Mouse (Mus musculus) gastrocnemius, postnatal 4 days (tissue): ENCODE measurements around the gene Ddah2. TPM values are rescaled to one million over a fixed set of nuclear protein-coding genes. Genes with fewer than 3 reads are reported as not detected.

Source experiments
- DNase-seq, 2 experiments: peaks; one replicate each; pipeline ENCODE4 v3.0.0; 2021 to 2022; ENCODE audit warnings: low spot score in 2 of 2, mixed read lengths in 2 of 2
- total RNA-seq, 2 experiments: library from RNA; stranded (reverse); gene quantifications; 2 replicates each; pipeline ENCODE4 v1.2.3; 2021

The Ddah2 gene
- total RNA-seq, 2 experiments from 2014 or later = 108 to 109 TPM

DNA sequence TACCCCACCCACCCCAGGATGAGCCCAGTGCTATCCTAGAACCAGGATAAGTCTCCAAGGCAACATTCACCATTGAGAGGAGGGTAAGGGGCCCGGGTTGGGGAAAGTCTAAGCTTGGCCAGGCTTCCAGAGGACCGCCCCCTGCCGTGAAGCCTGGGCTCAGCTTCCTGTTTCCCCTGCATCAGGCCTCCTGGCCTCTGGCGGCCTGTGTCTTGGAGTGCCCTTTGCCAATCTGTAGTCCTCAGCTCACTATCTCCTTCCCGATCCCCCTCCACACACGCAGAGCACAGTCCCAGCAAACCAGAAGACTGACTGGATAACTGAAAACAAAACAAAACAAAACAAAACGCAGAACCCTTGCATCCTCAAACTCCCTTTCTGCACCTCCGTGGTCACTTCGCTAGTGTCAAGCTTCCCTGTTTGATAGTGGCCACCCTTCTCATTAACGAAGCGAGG lies 9.2 kb upstream of the Ddah2 start, which contains the start of gene Clic1:
Gene Clic1 (plus strand): TSS at position 406 of the 456 bp plus-strand sequence.
- peak; percentile 66 to 76 for DNase-seq

DNA sequence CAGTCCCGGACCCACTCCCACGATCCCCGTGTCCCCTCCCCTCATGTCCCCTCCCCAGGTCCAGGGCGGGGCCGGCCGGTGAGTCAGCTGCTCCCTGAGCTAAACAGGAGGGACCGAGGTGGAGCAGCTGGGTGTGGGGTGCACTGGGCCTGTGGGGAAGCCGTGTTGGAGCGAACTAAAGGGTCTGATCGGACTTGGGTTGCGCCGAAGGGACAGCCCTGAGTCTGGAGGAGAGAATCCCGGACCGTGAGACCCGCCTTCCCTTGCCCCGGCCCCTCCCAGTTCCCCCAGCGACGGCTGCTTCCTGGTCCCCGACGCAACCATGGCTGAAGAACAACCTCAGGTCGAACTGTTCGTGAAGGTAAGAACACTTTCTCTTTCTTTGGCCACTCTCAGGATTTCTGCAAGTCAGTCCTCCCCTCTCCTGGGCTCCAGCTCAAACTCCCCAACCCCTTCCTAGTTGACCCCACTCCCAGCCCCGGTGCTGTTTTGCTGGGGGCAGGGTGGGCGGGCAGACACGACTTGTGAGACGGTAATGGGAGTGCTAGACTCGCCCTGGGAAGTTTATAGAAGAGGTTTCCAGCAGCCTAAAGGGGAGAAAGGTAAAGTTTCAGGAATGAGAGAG lies 8.6 kb upstream of the Ddah2 start:
- peak; percentile 66 to 81 for DNase-seq

DNA sequence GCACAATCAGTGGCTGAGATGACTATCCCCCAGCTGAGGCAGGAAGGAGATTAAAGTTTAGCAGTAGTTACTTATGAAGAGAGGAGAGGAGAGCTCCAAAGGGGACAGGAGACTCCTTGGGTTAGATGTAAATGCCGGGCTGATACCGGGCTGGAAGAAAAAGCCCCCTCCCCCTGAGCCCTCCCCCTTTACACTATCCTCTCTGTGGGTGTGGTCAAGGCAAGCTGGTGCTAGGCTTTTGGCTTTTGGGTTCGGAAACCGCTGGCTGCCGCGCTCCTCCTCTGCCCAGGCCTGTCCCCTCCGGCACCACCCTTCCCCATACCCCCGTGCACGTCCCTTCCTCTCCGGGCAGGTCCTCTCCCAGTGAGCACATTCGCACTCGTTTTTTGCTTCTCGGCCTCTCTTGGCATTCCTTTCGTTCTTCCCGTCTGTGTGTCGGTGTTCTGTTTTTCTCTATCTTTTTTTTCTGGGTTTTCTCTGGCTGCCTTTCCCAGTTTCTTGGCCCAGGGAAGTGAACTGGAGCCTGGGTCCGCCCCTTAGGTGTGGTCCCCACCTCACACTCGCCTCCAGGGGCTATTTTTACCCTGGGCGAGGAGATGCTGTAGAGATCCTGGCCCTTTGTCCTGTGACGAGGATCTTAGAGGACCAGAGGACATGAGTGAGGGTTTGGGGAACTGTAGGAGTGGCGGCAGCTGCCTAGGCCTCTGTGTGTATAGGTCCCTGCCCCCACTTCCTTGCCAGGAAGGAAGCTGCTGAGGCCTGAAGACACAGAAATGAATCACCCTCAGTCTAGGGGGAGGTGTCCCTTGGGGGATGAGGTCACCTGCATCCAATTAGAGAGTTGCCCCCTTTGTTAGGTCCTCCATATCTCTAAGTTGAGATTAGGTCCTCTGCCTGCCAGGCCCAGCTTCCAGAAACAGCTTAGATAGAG lies 7.4 kb upstream of the Ddah2 start:
- peak; percentile 53 to 69 for DNase-seq

DNA sequence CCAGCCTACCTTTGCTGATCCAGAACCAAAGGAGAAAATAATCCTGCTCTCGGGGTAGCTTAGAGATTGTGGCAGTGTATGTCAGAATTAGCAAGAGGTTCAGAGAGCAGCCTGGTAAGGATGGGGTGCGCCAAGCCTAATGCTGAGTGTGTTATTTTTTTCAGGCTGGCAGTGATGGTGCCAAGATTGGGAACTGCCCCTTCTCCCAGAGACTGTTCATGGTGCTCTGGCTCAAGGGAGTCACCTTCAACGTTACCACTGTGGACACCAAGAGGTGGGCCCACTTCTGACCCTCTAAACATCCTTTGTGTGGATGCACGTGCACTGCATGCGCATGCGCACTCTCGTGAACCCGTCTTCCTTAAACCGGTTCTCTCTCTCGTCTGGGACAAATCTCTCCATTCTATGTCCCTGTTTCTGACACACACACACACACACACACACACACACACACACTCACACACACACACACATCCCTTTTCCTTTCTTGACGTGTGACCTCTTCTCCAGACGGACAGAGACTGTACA lies 6.5 kb upstream of the Ddah2 start:
- no peak for DNase-seq

DNA sequence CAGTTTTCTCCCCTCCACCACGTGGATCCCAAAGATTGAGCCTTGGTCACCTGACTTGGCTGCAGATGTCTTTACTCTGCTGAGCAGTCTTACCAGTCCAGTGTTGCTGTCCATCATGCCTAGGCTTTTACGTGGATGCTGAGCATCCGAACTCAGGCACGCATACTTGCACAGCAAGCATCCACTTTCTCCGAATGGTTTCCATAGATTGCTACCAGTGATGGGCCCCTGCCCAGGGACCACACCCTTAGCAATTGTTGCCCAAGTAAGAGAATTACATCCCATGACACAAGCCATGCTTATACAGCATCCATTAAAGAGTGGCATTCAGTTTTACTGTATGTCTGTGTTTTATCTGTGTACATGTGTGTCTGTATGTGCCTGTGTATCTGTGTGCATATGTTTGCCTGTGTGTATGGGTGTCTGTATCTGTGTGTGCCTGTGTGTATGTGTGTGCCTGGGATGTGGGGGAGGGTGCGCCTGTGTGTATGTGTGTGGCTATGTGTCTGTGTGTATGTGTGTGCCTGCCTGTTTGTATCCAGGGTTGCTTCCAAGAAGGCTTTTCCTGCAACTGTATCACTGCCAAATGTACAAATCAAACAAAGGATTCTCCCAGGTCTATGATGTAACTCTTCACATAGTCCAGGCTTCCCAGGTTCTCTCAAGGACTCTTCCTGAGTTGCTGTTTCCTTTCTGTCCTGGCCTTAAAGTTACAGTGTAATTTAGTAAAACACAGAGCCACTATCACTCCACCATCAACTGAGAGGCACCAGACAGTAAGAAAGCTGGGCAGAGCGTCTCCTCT lies 2.9 kb upstream of the Ddah2 start:
- DNase-seq = no peak

DNA sequence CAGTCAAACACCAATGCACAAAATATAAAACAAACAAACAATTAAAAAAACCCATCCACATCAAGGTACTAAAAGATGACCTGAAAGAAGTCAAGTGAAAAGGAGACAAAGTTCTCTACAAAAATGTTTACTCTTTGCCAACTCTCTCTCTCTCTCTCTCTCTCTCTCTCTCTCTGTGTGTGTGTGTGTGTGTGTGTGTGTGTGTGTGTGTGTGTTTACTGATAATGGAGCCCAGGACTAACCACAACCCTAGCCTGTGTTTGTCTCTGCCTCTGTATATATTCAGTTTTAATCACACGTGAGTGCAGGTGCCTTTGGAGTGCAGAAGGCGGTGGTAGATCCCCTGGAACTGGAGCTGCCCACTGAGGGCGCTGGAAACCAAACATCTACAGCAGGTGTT lies 1.7 kb upstream of the Ddah2 start:
- no peak for DNase-seq

DNA sequence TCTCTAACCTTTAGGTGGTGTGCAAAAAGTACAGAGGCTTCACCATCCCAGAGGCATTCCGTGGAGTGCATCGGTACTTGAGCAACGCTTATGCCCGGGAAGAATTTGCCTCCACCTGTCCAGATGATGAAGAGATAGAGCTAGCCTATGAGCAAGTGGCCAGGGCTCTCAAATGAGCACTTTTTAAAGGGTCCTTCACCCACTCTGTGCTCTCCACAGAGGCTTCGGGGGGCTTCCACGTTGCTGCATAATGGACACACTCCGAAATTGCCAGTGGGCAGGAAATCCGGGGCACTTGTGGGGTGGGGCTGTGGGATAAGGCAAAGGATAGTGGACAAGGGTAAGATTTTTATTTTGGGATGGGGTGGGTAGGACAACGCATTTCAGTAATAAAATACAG lies 519 bp upstream of the Ddah2 start:
- DNase-seq = no peak

DNA sequence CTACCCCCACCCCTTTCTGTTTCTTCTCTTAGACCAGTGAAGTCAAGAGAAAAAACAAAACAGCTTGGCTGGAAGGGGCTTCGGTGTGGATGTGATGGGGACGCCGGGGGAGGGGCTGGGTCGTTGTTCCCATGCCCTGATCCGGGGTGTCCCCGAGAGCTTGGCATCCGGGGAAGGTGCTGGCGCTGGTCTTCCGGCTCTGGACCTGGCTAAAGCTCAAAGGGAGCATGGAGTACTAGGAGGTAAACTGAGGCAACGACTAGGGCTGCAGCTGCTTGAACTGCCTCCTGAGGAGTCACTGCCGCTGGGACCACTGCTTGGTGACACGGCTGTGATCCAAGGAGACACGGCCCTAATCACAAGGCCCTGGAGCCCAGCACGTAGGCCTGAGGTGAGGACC lies 1.2 kb downstream of the Ddah2 start:
- peak in 1 of 2 experiments; percentile 33 for DNase-seq

DNA sequence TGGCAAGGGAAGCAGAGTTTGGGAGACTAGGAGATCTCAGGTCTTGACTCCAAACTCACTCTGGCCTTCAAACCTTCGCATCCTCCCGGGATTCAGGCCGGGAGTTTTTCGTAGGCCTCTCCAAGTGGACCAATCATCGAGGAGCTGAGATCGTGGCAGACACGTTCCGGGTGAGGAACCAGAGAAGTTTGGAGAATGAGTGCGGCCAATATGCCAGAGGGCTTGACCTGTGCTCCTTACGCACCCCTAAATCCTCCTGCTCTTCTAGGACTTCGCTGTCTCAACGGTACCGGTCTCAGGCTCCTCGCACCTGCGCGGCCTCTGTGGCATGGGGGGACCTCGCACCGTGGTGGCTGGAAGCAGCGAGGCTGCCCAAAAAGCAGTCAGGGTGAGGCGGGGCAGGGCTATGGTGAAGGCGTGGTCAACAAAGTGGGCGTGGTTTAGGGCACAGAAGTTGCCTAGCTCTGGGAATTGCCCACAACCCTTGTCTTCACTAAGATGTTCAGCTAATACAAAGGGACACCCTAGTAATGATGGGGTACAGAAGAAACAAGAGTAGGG lies 2.0 kb downstream of the Ddah2 start:
- no peak for DNase-seq

DNA sequence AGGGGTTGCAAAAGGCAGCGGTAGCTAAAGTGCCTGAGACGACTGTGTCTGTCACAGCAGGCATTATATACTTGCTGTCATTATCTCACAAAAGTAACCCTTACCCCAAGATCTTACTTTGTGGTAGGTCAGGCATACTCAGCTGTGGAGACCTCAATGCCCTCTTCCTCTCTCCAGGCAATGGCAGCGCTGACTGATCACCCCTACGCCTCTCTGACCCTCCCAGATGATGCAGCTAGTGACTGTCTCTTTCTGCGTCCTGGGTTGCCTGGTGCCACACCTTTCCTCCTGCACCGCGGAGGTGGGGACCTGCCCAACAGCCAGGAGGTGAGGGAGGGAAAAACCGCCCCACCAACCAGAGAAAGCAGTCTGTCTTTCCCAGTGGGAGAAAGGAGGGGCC lies 2.5 kb downstream of the Ddah2 start:
- DNase-seq = no peak

DNA sequence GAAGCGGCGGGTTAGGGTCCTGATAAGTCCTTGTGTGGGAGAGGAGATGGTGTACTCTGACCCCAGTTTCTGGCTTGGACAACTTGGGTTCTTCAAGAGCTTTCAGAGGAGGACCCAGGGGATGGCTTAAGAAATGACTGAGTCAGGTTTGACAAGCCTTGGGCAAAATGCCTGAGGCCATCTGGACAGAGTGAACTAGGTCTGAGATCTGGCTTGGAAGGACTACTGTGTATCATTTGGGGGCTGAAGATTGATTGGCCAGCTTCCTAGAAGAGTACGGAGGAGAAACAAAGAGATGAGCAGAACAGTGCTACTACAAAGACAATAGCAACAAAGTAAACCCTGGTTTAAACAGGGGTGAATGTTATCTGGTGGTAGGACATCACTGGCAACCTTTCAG lies 4.6 kb downstream of the Ddah2 start:
- DNase-seq = no peak

DNA sequence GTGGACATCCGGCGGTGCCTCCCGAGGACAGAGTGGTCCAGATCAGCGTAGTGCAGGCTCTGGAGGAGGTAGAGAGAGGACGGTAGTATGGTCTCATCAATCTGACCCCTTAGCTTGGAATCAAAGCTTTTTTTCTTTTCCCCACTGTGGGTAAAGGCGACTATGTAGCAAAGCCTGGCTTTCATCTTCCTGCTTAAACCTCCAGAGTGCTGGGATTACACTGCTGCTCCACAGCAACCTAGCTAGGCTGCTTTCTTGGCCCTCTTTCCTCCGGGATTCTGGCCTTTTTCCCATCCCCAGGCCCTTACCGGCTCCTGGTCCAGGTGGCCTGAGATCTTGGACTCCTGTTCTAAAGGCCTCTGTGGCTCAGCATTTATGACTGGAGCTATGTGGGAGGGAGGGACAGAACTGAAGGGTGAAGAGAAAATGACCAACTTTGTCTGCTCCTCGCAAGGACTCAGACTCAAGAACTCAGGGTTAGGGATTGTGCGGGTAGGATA lies 5.6 kb downstream of the Ddah2 start:
- DNase-seq = no peak

DNA sequence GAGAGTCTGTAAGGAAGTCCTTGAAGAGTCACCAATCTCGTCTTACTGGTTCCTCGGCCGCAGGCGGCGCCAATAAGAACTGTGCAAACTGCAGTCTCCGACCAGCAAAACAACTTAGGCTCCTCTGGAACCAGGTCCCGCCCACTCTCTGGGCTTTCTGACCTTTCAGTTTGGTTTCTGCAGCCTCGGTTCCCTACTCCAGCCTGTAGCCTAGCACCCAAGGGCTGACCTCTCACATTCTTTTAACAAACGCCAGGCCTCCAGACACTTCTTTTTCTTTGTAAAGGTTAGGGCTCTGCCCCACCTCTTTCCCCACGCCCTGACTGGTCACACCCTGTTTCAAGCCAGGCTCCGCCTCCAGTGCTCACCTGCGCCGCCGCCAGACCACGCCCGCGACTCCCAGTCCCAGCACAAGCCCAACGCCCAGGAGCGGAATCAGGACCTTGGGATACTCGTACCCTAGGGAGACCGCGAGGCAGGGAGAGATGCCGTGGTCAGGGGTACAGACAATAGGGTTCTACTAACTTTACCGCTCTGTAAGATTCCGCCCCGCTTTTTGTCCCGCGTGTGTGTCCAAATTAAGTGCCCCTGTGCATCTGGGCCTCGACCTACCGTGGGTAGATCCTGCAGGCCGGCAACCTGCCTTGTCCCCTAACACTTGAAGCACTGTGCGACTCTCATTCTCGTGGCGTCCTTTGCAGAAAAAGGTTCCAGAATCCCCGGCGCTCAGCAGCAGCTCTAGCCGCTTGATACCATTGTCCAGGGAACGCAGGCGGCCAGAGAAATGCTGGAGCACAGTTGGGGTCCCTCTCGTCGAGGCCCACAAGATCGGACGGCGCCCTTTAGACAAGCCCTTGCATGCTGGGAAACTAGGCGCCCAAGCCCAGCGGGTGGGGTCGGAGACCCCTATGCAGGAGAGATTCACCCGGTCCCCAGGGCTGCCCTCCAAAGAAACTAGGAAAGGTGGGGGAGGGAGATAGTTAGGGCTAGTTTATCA lies 6.4 kb downstream of the Ddah2 start, which contains the start of gene Ly6g6c:
Gene Ly6g6c (plus strand): TSS at position 438 of the 997 bp plus-strand sequence.
- DNase-seq = peak in 1 of 2 experiments; percentile 41

DNA sequence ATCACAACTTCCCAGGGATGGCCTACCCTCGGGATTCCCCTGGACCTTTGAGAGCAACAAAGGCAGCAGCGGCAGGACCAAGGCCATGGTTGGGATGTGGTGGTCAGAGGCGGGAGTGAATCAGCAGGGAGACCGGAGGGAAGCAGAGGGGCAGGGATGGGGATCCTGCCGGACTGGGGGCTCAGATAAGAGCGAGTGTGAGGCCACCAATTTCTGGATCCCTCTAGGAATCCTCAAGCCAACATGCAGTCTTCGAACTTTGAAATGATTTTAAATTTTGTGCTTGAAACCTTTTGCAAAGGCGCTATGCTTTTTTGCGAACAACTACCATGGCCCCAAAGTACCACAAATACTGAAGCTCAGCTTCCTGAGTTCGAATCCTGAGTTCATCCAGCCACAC lies 7.2 kb downstream of the Ddah2 start, which contains the start of gene Mpig6b:
Gene Mpig6b (minus strand): TSS at position 101 of the 400 bp plus-strand sequence.
- DNase-seq = no peak

DNA sequence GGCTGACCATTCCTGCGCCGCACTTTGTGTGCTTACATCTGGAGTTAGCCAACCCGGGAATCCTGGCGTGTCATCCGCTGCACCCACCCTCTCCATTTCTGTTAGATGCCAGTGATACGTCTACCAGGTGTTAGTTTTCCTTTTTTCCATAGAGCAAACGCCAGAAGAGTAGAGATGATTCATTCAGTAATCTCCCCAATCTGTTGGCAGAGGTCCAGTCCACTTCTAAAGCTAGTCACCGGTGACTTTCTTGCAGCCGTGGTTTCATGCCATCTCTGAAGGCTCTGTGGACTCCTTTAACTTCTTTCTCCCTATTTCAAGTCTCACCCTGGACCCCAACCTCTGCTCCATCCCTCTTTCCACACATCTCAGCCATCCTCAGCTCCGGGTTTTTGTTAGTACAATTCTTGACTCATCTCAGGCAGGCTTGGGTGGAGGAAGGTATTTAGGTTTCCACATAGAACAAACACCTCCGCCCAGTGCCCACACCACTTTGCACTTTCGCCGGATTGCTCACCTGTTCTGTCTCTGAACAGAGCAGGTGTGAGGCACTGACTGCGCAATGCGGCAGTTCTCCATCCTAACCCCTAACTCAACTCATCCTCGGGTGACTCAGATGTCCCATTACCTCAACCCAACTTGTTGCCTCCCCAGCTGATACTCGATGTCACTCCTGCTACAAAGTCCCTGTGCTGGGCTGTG lies 9.5 kb downstream of the Ddah2 start:
- DNase-seq = no peak

DNA sequence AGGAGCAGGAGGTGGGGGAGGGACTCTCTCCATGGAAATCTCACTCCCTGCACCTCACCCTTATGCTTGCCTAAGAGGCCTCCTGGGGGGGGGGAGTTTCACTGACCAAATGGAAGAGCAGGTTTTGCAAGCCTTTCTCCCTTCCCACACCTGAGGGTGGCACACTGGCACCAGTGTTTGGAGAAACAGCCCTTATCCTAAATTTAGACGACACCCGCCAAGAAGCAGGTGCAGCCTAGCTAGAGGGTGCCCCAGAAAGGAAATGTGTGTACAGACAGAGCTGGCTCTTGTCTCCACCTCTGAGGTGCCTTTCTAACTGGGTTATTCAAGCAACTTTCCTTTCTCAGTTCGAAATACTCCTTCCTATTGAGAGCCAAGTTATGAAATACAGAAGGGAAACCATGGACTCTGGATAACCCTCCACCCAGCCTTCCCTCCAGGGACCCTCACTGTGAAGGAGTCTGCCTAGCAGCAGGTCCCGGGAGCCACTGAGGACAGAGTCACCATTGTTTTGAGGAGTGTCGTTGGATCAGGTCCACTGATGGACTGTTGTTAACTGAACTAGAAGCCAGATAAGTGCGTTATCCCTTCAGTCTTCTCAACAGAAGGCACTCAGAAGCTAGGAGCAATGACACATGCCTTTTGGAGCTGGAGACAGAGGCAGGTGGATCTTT lies 11.9 kb downstream of the Ddah2 start:
- DNase-seq = no peak

DNA sequence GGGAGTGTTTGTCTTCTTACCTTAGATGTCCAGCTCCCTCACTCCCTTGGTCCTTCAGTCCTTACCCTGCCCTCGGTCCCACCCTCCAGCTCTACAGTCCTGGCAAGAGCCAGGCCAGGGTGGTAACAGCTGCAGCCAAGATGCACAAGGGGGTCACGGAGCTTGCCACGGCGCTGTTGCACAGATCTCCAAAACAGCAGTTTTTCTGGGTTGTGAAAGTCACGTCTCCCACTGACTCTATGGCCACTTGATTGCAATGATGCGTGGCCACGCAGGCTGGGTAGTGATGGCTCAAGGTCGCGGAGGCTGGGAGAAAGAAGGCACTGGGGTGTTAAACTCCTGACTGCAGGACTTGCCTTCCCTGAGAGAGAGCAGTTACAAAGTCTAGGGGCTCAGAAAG lies 12.6 kb downstream of the Ddah2 start:
- DNase-seq = no peak

DNA sequence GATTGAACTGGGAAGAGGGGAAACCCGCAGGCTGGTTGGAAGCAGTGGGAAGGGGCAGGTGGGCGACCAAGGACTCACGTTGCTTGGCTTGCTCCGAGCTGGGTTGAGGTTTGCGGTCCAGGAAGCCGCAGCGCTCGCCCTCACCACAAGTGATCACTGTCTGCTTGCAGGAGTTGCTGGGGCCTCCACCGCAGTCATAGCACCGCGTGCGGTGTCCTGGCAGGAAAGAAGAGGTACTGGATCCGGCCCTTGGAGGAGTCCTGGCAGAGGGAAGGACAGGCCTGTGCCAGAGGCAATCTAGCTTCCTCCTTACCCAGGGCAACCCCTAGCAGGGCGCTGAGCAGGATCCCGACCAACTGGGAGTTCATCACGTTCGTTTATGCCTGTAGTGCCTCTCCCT lies 15.3 kb downstream of the Ddah2 start:
- no peak for DNase-seq
